Mouse (Mus musculus): Measurements from ENCODE around the gene Carns1.

DNA sequence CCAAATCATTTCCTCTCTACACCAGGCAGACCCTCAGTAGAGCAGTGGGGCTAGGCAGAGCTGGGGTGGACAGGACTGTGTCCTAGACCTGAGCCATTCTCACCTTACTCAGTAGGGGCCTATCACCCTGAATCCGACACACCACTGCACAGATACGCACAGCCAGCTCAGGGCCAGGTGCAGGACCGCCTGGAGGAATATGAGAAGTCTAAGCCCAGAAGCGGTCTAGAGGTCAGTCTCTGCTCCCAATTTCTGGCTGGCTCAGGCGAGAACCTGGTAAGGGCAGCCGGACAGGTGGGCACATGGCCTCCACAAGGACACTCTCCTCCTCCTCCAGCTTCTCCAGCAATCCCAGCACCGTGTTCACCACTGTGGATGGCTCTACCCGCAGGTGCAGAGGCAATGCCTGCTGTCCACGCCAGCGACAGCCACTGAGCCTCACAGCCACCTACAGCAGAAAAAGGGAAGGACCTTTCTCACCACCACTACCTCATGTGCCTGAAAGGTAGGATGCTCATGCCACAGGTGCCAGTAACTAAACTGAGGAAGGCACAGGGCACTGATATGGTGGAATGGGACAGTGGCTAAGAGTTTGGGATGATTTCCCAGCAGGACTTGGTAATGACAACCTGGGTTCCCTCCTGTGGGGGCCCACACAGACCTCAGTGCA is 4.4 kb downstream of the Carns1 start:
- TF ChIP-seq CTCF (IDR thresholded peaks at IDR 0.05; ENCODE audit: extremely low read depth, insufficient read length, insufficient replicate concordance, low read depth, low read length) (no peak), POLR2A (IDR thresholded peaks at IDR 0.05; ENCODE audit: low read depth, low read length) (no peak)
